Mouse (Mus musculus) MEL (cell line): ENCODE results near the gene Sapcd1. TPM values are rescaled to one million over a fixed set of nuclear protein-coding genes. Genes with fewer than 3 reads are reported as not detected.

Source experiments
- DNase-seq: peaks from one replicate; pipeline ENCODE4 v3.0.0; 2011; ENCODE audit warnings: low read depth, low spot score
- H3K27ac ChIP-seq: 2 replicates; pipeline ENCODE4 v1.5.1; 2012; ENCODE audit warnings: low read depth, mild to moderate bottlenecking, control low read depth, low read length, moderate library complexity; ENCODE audit not compliant: control insufficient read depth
- H3K27me3 ChIP-seq, 2 experiments: fragments of 150-350 bp in 1 of 2; sonication (generic) in 1 of 2; 2 replicates each; pipeline ENCODE4 v1.6.1; 2012; ENCODE audit warnings: low read length in 2 of 2, mild to moderate bottlenecking in 2 of 2, improper control_type of control experiment in 1 of 2, moderate library complexity in 1 of 2; ENCODE audit not compliant: insufficient read depth in 2 of 2, control insufficient read depth in 1 of 2
- H3K36me3 ChIP-seq, 2 experiments: 2 replicates each; pipeline ENCODE4 v1.6.1; 2012 to 2014; ENCODE audit warnings: low read length in 2 of 2, improper control_type of control experiment in 1 of 2, inconsistent platforms in 1 of 2, mild to moderate bottlenecking in 1 of 2; ENCODE audit not compliant: insufficient read depth in 2 of 2, control insufficient read depth in 1 of 2
- H3K4me1 ChIP-seq, 2 experiments: fragments of 150-350 bp in 1 of 2; sonication (generic) in 1 of 2; 2 replicates each; pipeline ENCODE4 v1.6.1; 2012; ENCODE audit warnings: low read length in 2 of 2, improper control_type of control experiment in 1 of 2, mild to moderate bottlenecking in 1 of 2; ENCODE audit not compliant: insufficient read depth in 2 of 2, control insufficient read depth in 1 of 2
- H3K4me3 ChIP-seq, 2 experiments: fragments of 150-350 bp in 1 of 2; sonication (generic) in 1 of 2; 2 replicates each; pipeline ENCODE4 v1.5.1; 2012; ENCODE audit warnings: low read depth in 2 of 2, low read length in 2 of 2, mild to moderate bottlenecking in 2 of 2, moderate library complexity in 2 of 2, control low read depth in 1 of 2, improper control_type of control experiment in 1 of 2; ENCODE audit not compliant: control insufficient read depth in 1 of 2, insufficient read depth in 1 of 2
- H3K79me2 ChIP-seq: 2 replicates; pipeline ENCODE4 v1.6.1; 2012; ENCODE audit warnings: mild to moderate bottlenecking, low read length, moderate library complexity; ENCODE audit not compliant: control insufficient read depth, poor library complexity, insufficient read depth
- H3K9ac ChIP-seq: 2 replicates; pipeline ENCODE4 v1.6.1; 2012; ENCODE audit warnings: low read depth, mild to moderate bottlenecking, control low read depth, low read length, moderate library complexity; ENCODE audit not compliant: control insufficient read depth, poor library complexity, severe bottlenecking
- H3K9me3 ChIP-seq: fragments of 150-350 bp; sonication (generic); replicated peaks from 2 replicates; pipeline ENCODE4 v1.6.1; 2012; ENCODE audit warnings: mild to moderate bottlenecking, low read length, improper control_type of control experiment, moderate library complexity; ENCODE audit not compliant: insufficient read depth
- BHLHE40 ChIP-seq: IDR thresholded peaks from 2 replicates; pipeline ENCODE4 v1.6.1; 2012; ENCODE audit warnings: low read depth, mild to moderate bottlenecking, inconsistent platforms, low read length, improper control_type of control experiment, borderline replicate concordance
- CHD2 ChIP-seq: IDR thresholded peaks from 2 replicates; pipeline ENCODE4 v1.6.1; 2011; ENCODE audit warnings: low read length, improper control_type of control experiment
- CTCF ChIP-seq, 3 experiments: IDR thresholded peaks in 2 of 3; conservative IDR thresholded peaks in 1 of 3; 2 replicates each; pipeline ENCODE4 v1.5.1; 2011 to 2012; ENCODE audit warnings: low read length in 3 of 3, low read depth in 2 of 3, mild to moderate bottlenecking in 2 of 3, improper control_type of control experiment in 1 of 3, inconsistent platforms in 1 of 3, mixed read lengths in 1 of 3, moderate library complexity in 1 of 3; ENCODE audit not compliant: control insufficient read depth in 1 of 3, insufficient read depth in 1 of 3, poor library complexity in 1 of 3, severe bottlenecking in 1 of 3
- E2F4 ChIP-seq: IDR thresholded peaks from 2 replicates; pipeline ENCODE4 v1.6.1; 2011; ENCODE audit warnings: low read depth, low read length, improper control_type of control experiment, borderline replicate concordance
- ELF1 ChIP-seq: IDR thresholded peaks from 2 replicates; pipeline ENCODE4 v1.6.1; 2014; ENCODE audit warnings: low read depth, mild to moderate bottlenecking, inconsistent platforms, low read length, improper control_type of control experiment, moderate library complexity
- EP300 ChIP-seq, 2 experiments: IDR thresholded peaks; 2 replicates each; pipeline ENCODE4 v1.6.1; 2011; ENCODE audit warnings: improper control_type of control experiment in 2 of 2, low read length in 2 of 2, low read depth in 1 of 2, mild to moderate bottlenecking in 1 of 2
- ETS1 ChIP-seq: IDR thresholded peaks from 2 replicates; pipeline ENCODE4 v1.6.1; 2012; ENCODE audit warnings: low read depth, mild to moderate bottlenecking, inconsistent platforms, low read length, improper control_type of control experiment, moderate library complexity
- GABPA ChIP-seq: IDR thresholded peaks from 2 replicates; pipeline ENCODE4 v1.6.1; 2012; ENCODE audit warnings: low read depth, mild to moderate bottlenecking, inconsistent platforms, low read length, improper control_type of control experiment, moderate library complexity
- JUND ChIP-seq: IDR thresholded peaks from 2 replicates; pipeline ENCODE4 v1.6.1; 2011; ENCODE audit warnings: low read depth, mild to moderate bottlenecking, improper control_type of control experiment, low read length
- KAT2A ChIP-seq: conservative IDR thresholded peaks from 2 replicates; pipeline ENCODE4 v1.6.1; 2012; ENCODE audit warnings: low read depth, low read length, improper control_type of control experiment, inconsistent platforms
- MAX ChIP-seq: IDR thresholded peaks from 2 replicates; pipeline ENCODE4 v1.6.1; 2011; ENCODE audit warnings: low read length, improper control_type of control experiment
- MAZ ChIP-seq: IDR thresholded peaks from 2 replicates; pipeline ENCODE4 v1.6.1; 2012; ENCODE audit warnings: low read depth, mild to moderate bottlenecking, inconsistent platforms, low read length, improper control_type of control experiment
- MEF2A ChIP-seq: IDR thresholded peaks from 2 replicates; pipeline ENCODE4 v1.6.1; 2014; ENCODE audit warnings: low read depth, mild to moderate bottlenecking, inconsistent platforms, low read length, improper control_type of control experiment; ENCODE audit not compliant: poor library complexity, insufficient replicate concordance, severe bottlenecking; ENCODE audit errors: extremely low read depth
- MXI1 ChIP-seq: IDR thresholded peaks from 2 replicates; pipeline ENCODE4 v1.6.1; 2011; ENCODE audit warnings: mild to moderate bottlenecking, low read depth, low read length, improper control_type of control experiment
- MYB ChIP-seq: IDR thresholded peaks from 2 replicates; pipeline ENCODE4 v1.6.1; 2011; ENCODE audit warnings: mild to moderate bottlenecking, low read depth, low read length, improper control_type of control experiment
- NELFE ChIP-seq: IDR thresholded peaks from 2 replicates; pipeline ENCODE4 v1.6.1; 2011; ENCODE audit warnings: low read depth, low read length, improper control_type of control experiment
- NRF1 ChIP-seq: IDR thresholded peaks from 2 replicates; pipeline ENCODE4 v1.6.1; 2014; ENCODE audit warnings: low read depth, mild to moderate bottlenecking, inconsistent platforms, low read length, improper control_type of control experiment, moderate library complexity; ENCODE audit not compliant: poor library complexity, insufficient read depth, severe bottlenecking
- RAD21 ChIP-seq: IDR thresholded peaks from 2 replicates; pipeline ENCODE4 v1.6.1; 2011; ENCODE audit warnings: mild to moderate bottlenecking, low read depth, low read length, improper control_type of control experiment
- SMC3 ChIP-seq: IDR thresholded peaks from 2 replicates; pipeline ENCODE4 v1.6.1; 2011; ENCODE audit warnings: low read depth, low read length, improper control_type of control experiment
- TAL1 ChIP-seq: IDR thresholded peaks from 2 replicates; pipeline ENCODE4 v1.6.1; 2012; ENCODE audit warnings: mild to moderate bottlenecking, inconsistent platforms, low read length, moderate library complexity, mixed read lengths
- TBP ChIP-seq: IDR thresholded peaks from 2 replicates; pipeline ENCODE4 v1.8.0; 2011; ENCODE audit warnings: low read depth, low read length, improper control_type of control experiment
- TCF12 ChIP-seq: IDR thresholded peaks from 2 replicates; pipeline ENCODE4 v1.6.1; 2014; ENCODE audit warnings: low read depth, mild to moderate bottlenecking, inconsistent platforms, low read length, improper control_type of control experiment, moderate library complexity
- UBTF ChIP-seq: IDR thresholded peaks from 2 replicates; pipeline ENCODE4 v1.6.1; 2012; ENCODE audit warnings: low read depth, mild to moderate bottlenecking, inconsistent platforms, low read length, improper control_type of control experiment, moderate library complexity, borderline replicate concordance; ENCODE audit not compliant: insufficient read depth
- ZMIZ1 ChIP-seq: IDR thresholded peaks from 2 replicates; pipeline ENCODE4 v1.6.1; 2012; ENCODE audit warnings: low read depth, mild to moderate bottlenecking, inconsistent platforms, low read length, improper control_type of control experiment, moderate library complexity
- ZNF384 ChIP-seq: IDR thresholded peaks from 2 replicates; pipeline ENCODE4 v1.6.1; 2012; ENCODE audit warnings: low read depth, mild to moderate bottlenecking, inconsistent platforms, low read length, improper control_type of control experiment
- polyA plus RNA-seq, 2 experiments: library from polyadenylated mRNA; stranded (reverse) in 1 of 2; unstranded in 1 of 2; fragments of >175 nt in 1 of 2; fragments of >200 nt in 1 of 2; gene quantifications; 2 replicates each; pipeline versions ENCODE4 v1.2.1 to v1.2.4; 2012; ENCODE audit warnings: low replicate concordance in 2 of 2, low read depth in 1 of 2; ENCODE audit not compliant: insufficient read length in 2 of 2, insufficient read depth in 1 of 2, missing spikeins in 1 of 2
- total RNA-seq: library from RNA; depleted of rRNA; stranded (reverse); fragments of 300-350 nt; gene quantifications from 2 replicates; pipeline ENCODE4 v1.2.3, GENCODE M21; 2012

Sapcd1 gene
- total and polyA plus RNA-seq, 3 experiments: 124 to 164 TPM; not detected in 1

- peak; percentile 40 for DNase-seq
- TF ChIP-seq CTCF (IDR thresholded peaks at IDR 0.05 in 2 of 3, conservative IDR thresholded peaks at IDR 0.05 in 1 of 3; ENCODE audit: control insufficient read depth in 1 of 3, insufficient read depth in 1 of 3, low read depth in 2 of 3, low read length in 3 of 3, poor library complexity in 1 of 3, severe bottlenecking in 1 of 3) (peak; percentile 11 to 39 (median 23); a peak in 3 of 6 replicates), UBTF (no peak), NELFE (no peak), JUND (no peak), ZMIZ1 (no peak), MEF2A (no peak), SMC3 (peak; percentile 33; the same call in 1 of the 2 replicates)
- TF ChIP-seq, all 39 proteins: peak for 2
- Histone ChIP-seq H3K27me3 (no peaks in the 10 kb centered on the region), H3K9ac (no peak overlapping the region), H3K36me3 (peaks cover 0 to 6% of the 10 kb centered on the region in 2 experiments; a peak in 3 of 4 replicates), H3K9me3 (no peaks in the 10 kb centered on the region), H3K79me2 (peaks cover 30% of the 10 kb centered on the region), H3K4me3 (no peak overlapping the region), H3K27ac (no peak overlapping the region), H3K4me1 (no peaks in the 10 kb centered on the region; a peak in 1 of 4 replicates)
Measured at GRCm38 (mm10) chr17:34984218-34984617, 43.6 kb downstream of the Sapcd1 start.

DNA sequence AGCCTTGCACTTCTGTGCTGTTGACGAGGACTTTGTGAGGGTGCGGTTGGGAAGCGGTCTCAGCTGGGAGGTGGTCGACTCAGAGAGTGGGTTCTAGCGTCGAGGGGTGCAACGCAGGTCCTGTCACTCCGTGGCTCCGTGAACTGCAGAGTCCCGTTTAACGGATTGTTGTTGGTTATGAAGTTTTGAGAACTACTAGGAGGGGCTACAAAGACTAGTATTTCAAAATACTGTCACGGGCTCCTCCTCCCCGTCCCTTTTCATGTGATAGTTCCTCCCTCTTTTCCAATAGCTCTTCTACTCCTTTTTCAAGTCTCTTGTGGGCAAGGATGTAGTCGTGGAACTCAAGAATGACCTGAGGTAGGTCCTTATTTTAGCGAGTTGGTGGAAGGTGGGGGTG is 45.5 kb downstream of the Sapcd1 start:
- H3K79me2 ChIP-seq: peaks cover 30% of the 10 kb centered on the region
- peak; percentile 49 for DNase-seq
- H3K9me3 ChIP-seq: no peaks in the 10 kb centered on the region
- H3K4me3 ChIP-seq: peak overlapping the region; percentile 88 to 89
- peaks cover 0 to 6% of the 10 kb centered on the region in 2 experiments; a peak in 2 of 4 replicates for H3K36me3 ChIP-seq
- H3K27me3 ChIP-seq: no peaks in the 10 kb centered on the region
- no peak for TF ChIP-seq TCF12
- peak; percentile 30; the same call in 1 of the 2 replicates for TF ChIP-seq TBP
- TF ChIP-seq BHLHE40: no peak
- TF ChIP-seq TAL1: no peak
- TF ChIP-seq, all 39 proteins: peak for 1
- Histone ChIP-seq H3K9ac (peak overlapping the region; percentile 99), H3K4me1 (no peaks in the 10 kb centered on the region; a peak in 1 of 4 replicates), H3K27ac (peak overlapping the region; percentile 94)

- Histone ChIP-seq H3K9me3 (no peaks in the 10 kb centered on the region), H3K4me3 (peak within 1 kb of the TSS; percentile 88 to 89), H3K27ac (peak within 1 kb of the TSS; percentile 94), H3K9ac (peak within 1 kb of the TSS; percentile 99), H3K79me2 (peaks cover 30% of the 10 kb centered on the region), H3K27me3 (no peaks in the 10 kb centered on the region), H3K4me1 (no peaks in the 10 kb centered on the region; a peak in 1 of 4 replicates), H3K36me3 (peaks cover 0 to 6% of the 10 kb centered on the region in 2 experiments; a peak in 2 of 4 replicates)
- DNase-seq: peak; percentile 90
- TF ChIP-seq GABPA: no peak
- peak; percentile 81 for TF ChIP-seq ELF1
- TF ChIP-seq RAD21: no peak
- TF ChIP-seq KAT2A: peak; percentile 35; the same call in 1 of the 2 replicates
- TF ChIP-seq EP300 (IDR thresholded peaks at IDR 0.05; ENCODE audit: low read depth in 1 of 2, low read length in 2 of 2): no peak
- peak; percentile 94 for TF ChIP-seq NRF1
- TF ChIP-seq TCF12: no peak
- peak; percentile 19; the same call in 1 of the 2 replicates for TF ChIP-seq ETS1
- TF ChIP-seq CHD2: no peak
- TF ChIP-seq MAZ: 0 out of 2 replicates have a peak, but pooled peaks have one; percentile 38
- peak; percentile 65 for TF ChIP-seq NELFE
- TF ChIP-seq SMC3: no peak
- TF ChIP-seq MXI1: peak; percentile 89
- TF ChIP-seq MAX: peak; percentile 81
- TF ChIP-seq E2F4: 0 out of 2 replicates have a peak, but pooled peaks have one; percentile 49
- TF ChIP-seq ZNF384: no peak
- 0 out of 2 replicates have a peak, but pooled peaks have one; percentile 75 for TF ChIP-seq TBP
- TF ChIP-seq MYB: no peak
Measured at GRCm38 (mm10) chr17:34981690-34982180, 46.1 kb downstream of the Sapcd1 start, which contains the start of gene Lsm2. TSS of gene Lsm2 (plus strand) at chr17:34981862.
